Mouse (Mus musculus) forebrain, embryonic 11.5 days (tissue): ENCODE data around the gene Irx5. TPM values are rescaled to one million over a fixed set of nuclear protein-coding genes. Genes with fewer than 3 reads are reported as not detected.

Experiments used
- ATAC-seq: fragments of 200-750 bp; cut with Nextera tagmentation; replicated peaks from 2 replicates; pipeline ENCODE4 v1.8.0; 2017; ENCODE audit warnings: moderate TSS enrichment; ENCODE audit not compliant: low FRiP score
- DNase-seq: peaks from one replicate; pipeline ENCODE4 v3.0.0-alpha.2; 2017; ENCODE audit warnings: low spot score
- H3K27ac ChIP-seq: fragments of 300-500 bp; sonication (generic); 2 replicates; pipeline ENCODE4 v1.5.1; 2014; ENCODE audit warnings: low read depth, low read length
- H3K27me3 ChIP-seq: fragments of 300-500 bp; sonication (generic); 2 replicates; pipeline ENCODE4 v1.6.1; 2014; ENCODE audit warnings: mild to moderate bottlenecking, low read length, mixed read lengths; ENCODE audit not compliant: control insufficient read depth, insufficient read depth
- H3K36me3 ChIP-seq: fragments of 300-500 bp; sonication (generic); 2 replicates; pipeline ENCODE4 v1.6.1; 2014; ENCODE audit warnings: mild to moderate bottlenecking, low read length, moderate library complexity, mixed read lengths; ENCODE audit not compliant: control insufficient read depth, insufficient read depth
- H3K4me1 ChIP-seq: fragments of 300-500 bp; sonication (generic); replicated peaks from 2 replicates; pipeline ENCODE4 v1.6.1; 2014; ENCODE audit warnings: low read length, mixed read lengths; ENCODE audit not compliant: control insufficient read depth, insufficient read depth
- H3K4me2 ChIP-seq: fragments of 300-500 bp; sonication (generic); 2 replicates; pipeline ENCODE4 v1.6.1; 2014; ENCODE audit warnings: low read depth, mild to moderate bottlenecking, low read length, moderate library complexity, mixed read lengths; ENCODE audit not compliant: severe bottlenecking
- H3K4me3 ChIP-seq: fragments of 300-500 bp; sonication (generic); 2 replicates; pipeline ENCODE4 v1.5.1; 2014; ENCODE audit warnings: low read depth, low read length
- H3K9ac ChIP-seq: fragments of 300-500 bp; sonication (generic); 2 replicates; pipeline ENCODE4 v1.6.1; 2014; ENCODE audit warnings: low read length
- H3K9me3 ChIP-seq: fragments of 300-500 bp; sonication (generic); 2 replicates; pipeline ENCODE4 v1.6.1; 2016; ENCODE audit warnings: low read length, mixed read lengths; ENCODE audit not compliant: control insufficient read depth
- WGBS: fragments of 180-500 bp; shearing (Covaris S2); extraction: QIAGEN DNeasy Blood & Tissue Kit; methylation state at CpG from one replicate; pipeline ENCODE4 v1.1.7; 2014; 5-methylcytosine and 5-hydroxymethylcytosine counted together
- polyA plus RNA-seq: library from polyadenylated mRNA; unstranded; fragments of >200 nt; fragmentation: Nextera tagmentation; extraction: Ambion mirVana; gene quantifications from 2 replicates; pipeline ENCODE4 v1.2.1, GENCODE M21; 2014

The Irx5 gene
- polyA plus RNA-seq, 1 experiment from 2014 or later = 9.0 TPM

- 0 out of 2 replicates have a peak, but pooled peaks cover 3% of the 10 kb centered on the region for H3K4me1 ChIP-seq
- WGBS = 75% methylated on average over 2 of the region's 2 CpGs
- ATAC-seq (no peak), DNase-seq (peak; percentile 38)
- H3K27ac ChIP-seq = no peak overlapping the region
- no peak overlapping the region for H3K9ac ChIP-seq
- no peaks in the 10 kb centered on the region for H3K27me3 ChIP-seq
- H3K9me3 ChIP-seq = no peaks in the 10 kb centered on the region
- H3K4me3 ChIP-seq = no peak overlapping the region
- H3K4me2 ChIP-seq = no peak overlapping the region
- no peaks in the 10 kb centered on the region for H3K36me3 ChIP-seq
Observed at GRCm38 (mm10) chr8:92404218-92404617, 46.8 kb downstream of the Irx5 start.

- H3K27ac ChIP-seq = no peak overlapping the region
- 0 out of 2 replicates have a peak, but pooled peaks cover 3% of the 10 kb centered on the region for H3K4me1 ChIP-seq
- DNase-seq (no peak), ATAC-seq (no peak)
- 47% methylated on average over 7 of the region's 7 CpGs for WGBS
- no peak overlapping the region for H3K4me2 ChIP-seq
- H3K4me3 ChIP-seq = no peak overlapping the region
- H3K9me3 ChIP-seq = no peaks in the 10 kb centered on the region
- no peak overlapping the region for H3K9ac ChIP-seq
- no peaks in the 10 kb centered on the region for H3K36me3 ChIP-seq
- H3K27me3 ChIP-seq = no peaks in the 10 kb centered on the region
Observed at GRCm38 (mm10) chr8:92408092-92408491, 50.7 kb downstream of the Irx5 start.

- Histone ChIP-seq H3K36me3 (no peaks in the 10 kb centered on the region), H3K9ac (no peak overlapping the region), H3K27me3 (no peaks in the 10 kb centered on the region), H3K4me3 (no peak overlapping the region), H3K4me1 (0 out of 2 replicates have a peak, but pooled peaks cover 2% of the 10 kb centered on the region), H3K9me3 (no peaks in the 10 kb centered on the region), H3K27ac (no peak overlapping the region), H3K4me2 (no peak overlapping the region)
- DNase-seq (no peak), ATAC-seq (no peak)
- WGBS = 74% methylated on average over 6 of the region's 6 CpGs
Observed at GRCm38 (mm10) chr8:92413583-92413982, 56.2 kb downstream of the Irx5 start.

- no peak overlapping the region for H3K4me2 ChIP-seq
- no peak overlapping the region for H3K9ac ChIP-seq
- no peaks in the 10 kb centered on the region for H3K27me3 ChIP-seq
- DNase-seq = no peak
- 85% methylated on average over 7 of the region's 7 CpGs for WGBS
- no peak overlapping the region for H3K27ac ChIP-seq
- no peak overlapping the region for H3K4me3 ChIP-seq
- no peaks in the 10 kb centered on the region for H3K9me3 ChIP-seq
- no peak for ATAC-seq
- H3K4me1 ChIP-seq = no peaks in the 10 kb centered on the region
- H3K36me3 ChIP-seq = no peaks in the 10 kb centered on the region
Observed at GRCm38 (mm10) chr8:92420666-92421065, 63.2 kb downstream of the Irx5 start.
